Mouse (Mus musculus): Measurements from ENCODE around the gene Rpl41. TPM values are rescaled to one million over a fixed set of nuclear protein-coding genes. Genes with fewer than 3 reads are reported as not detected.
A peak's percentile ranks its signal among the peaks of the same experiment; 100 is the strongest.

Rpl41 gene
- polyA plus RNA-seq, 1 experiment, result 2,563 TPM

DNA sequence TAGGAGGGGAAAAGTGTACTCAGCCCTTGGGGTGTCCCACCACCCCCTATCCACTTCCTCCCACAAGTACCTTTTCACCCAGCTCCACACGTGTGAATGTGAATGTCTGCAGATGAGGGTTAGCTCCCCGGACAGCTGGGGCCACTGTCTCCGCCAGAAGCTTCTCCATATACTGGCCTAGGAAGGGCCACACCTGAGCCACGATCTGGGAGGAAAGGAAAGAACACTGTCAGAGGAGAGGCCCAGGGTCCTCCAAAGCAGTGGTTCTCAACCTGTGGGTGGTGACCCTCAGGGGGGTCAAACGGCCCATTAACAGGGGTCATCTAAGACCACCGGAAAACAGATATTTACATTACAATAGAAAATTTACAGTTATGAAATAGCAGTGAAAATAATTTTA is 26.8 kb downstream of the Rpl41 start:
- peaks cover 8% of the 10 kb centered on the region for H3K27me3 ChIP-seq (ENCODE audit: control insufficient read depth)
- H3K4me1 ChIP-seq (ENCODE audit: control insufficient read depth), result peaks cover 38% of the 10 kb centered on the region
- no peaks in the 10 kb centered on the region for H3K9me3 ChIP-seq (ENCODE audit: control insufficient read depth, low read length)
- no peak for TF ChIP-seq GATA1 (IDR thresholded peaks at IDR 0.05; ENCODE audit: low read length)
- no peak for TF ChIP-seq TAL1 (IDR thresholded peaks at IDR 0.05; ENCODE audit: low read length)
- peaks cover 52% of the 10 kb centered on the region for H3K36me3 ChIP-seq (ENCODE audit: control insufficient read depth)
- no peak overlapping the region for H3K4me3 ChIP-seq (replicated peaks)

DNA sequence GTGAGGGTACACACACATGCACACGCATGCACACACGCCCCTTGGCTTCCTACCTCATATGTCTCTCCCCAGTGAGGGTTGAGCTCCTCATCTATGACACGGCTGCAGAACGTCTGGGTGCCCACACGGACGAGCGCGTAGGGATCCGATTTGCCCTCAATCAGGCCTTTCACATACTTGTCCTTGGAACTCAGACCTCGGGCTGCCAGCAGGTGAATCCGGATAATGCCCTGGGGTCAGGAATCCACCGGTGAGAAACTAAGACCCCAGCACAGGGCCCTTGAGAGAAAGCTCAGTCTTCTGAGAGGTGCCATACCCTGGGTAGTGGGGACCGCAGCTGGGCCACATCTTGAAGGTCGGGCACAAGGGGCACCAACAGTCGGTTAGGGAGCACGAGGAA is 28.5 kb downstream of the Rpl41 start:
- Histone ChIP-seq H3K4me1 (ENCODE audit: control insufficient read depth) (peaks cover 44% of the 10 kb centered on the region), H3K4me3 (replicated peaks) (no peak overlapping the region)

DNA sequence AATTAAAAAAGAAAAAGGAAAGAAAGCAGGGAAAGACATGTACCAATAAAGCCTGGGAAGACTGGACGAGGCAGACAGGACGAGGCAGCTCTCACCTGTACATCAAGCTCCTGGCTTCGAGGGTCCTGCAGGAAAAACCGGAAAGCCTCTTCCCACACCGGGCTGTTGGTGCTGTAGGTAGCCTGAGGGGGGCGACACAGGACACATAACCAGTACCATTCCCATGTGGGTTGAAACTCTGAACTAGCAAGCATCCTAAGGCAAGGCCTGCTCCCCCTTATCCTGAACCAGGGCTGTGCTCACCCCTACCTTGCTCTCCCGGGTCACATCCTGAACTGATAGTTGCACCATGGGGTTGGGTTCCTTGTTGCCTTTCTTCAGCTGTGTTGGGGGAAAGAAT is 30.3 kb downstream of the Rpl41 start:
- Histone ChIP-seq H3K4me3 (replicated peaks) (no peak overlapping the region), H3K36me3 (ENCODE audit: control insufficient read depth) (peaks cover 80% of the 10 kb centered on the region), H3K27me3 (ENCODE audit: control insufficient read depth) (no peaks in the 10 kb centered on the region), H3K9me3 (ENCODE audit: control insufficient read depth, low read length) (no peaks in the 10 kb centered on the region), H3K4me1 (ENCODE audit: control insufficient read depth) (peaks cover 35% of the 10 kb centered on the region)
- TF ChIP-seq TAL1 (IDR thresholded peaks at IDR 0.05; ENCODE audit: low read length) (no peak), GATA1 (IDR thresholded peaks at IDR 0.05; ENCODE audit: low read length) (no peak)

More for the DNA sequence above, 28.5 kb downstream of the Rpl41 start:
- Histone ChIP-seq H3K9me3 (ENCODE audit: control insufficient read depth, low read length) (no peaks in the 10 kb centered on the region), H3K36me3 (ENCODE audit: control insufficient read depth) (peaks cover 69% of the 10 kb centered on the region), H3K27me3 (ENCODE audit: control insufficient read depth) (peaks cover 8% of the 10 kb centered on the region)
- TF ChIP-seq GATA1 (IDR thresholded peaks at IDR 0.05; ENCODE audit: low read length), result no peak
- TF ChIP-seq TAL1 (IDR thresholded peaks at IDR 0.05; ENCODE audit: low read length), result no peak

DNA sequence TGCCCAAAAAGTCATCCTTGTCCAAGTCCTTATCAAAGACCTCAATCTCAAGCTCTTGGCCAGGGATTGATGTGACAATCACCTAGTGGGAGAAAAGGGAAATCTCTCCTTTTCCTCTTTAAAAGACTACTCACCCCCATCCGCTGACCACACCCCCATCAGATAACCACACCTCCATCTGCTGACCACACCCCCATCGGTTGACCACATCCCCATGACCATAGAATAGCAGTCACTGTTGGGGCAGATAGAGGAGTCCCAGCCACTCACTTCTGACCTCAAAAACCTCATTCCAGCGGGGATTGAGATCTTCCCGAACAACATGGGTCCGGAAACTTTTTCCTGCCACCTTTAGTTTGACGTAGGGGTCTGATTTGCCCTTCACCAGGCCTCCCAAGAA is 32.4 kb downstream of the Rpl41 start:
- peaks cover 36% of the 10 kb centered on the region for H3K4me1 ChIP-seq (ENCODE audit: control insufficient read depth)
- peaks cover 80% of the 10 kb centered on the region for H3K36me3 ChIP-seq (ENCODE audit: control insufficient read depth)

DNA sequence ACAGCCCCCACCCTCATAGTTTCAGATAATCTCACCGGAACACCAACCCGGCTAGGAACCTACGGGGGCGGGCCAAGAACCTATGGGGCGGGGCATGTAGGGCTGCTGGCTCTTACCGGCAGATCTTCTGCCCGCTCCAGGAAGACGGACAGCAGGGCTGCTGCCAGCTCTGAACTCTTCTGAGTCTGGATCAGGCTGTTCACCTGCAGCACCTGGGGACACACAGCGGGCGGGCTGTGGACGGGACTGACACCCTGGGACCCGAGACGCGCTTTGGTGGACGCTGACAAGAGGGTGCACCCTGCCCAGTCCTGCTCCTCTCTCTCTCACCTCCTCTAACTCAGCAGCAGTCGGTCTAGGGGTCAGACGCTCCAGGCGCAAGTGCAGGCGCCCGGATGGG is 33.1 kb downstream of the Rpl41 start:
- Histone ChIP-seq H3K4me3 (replicated peaks) (peak overlapping the region; percentile 15), H3K27me3 (ENCODE audit: control insufficient read depth) (no peaks in the 10 kb centered on the region), H3K9me3 (ENCODE audit: control insufficient read depth, low read length) (no peaks in the 10 kb centered on the region), H3K4me1 (ENCODE audit: control insufficient read depth) (peaks cover 43% of the 10 kb centered on the region), H3K36me3 (ENCODE audit: control insufficient read depth) (peaks cover 79% of the 10 kb centered on the region)
- TF ChIP-seq TAL1 (IDR thresholded peaks at IDR 0.05; ENCODE audit: low read length) (no peak), GATA1 (IDR thresholded peaks at IDR 0.05; ENCODE audit: low read length) (no peak)

More for the DNA sequence above, 32.4 kb downstream of the Rpl41 start:
- TF ChIP-seq GATA1 (IDR thresholded peaks at IDR 0.05; ENCODE audit: low read length) (peak; percentile 69), TAL1 (IDR thresholded peaks at IDR 0.05; ENCODE audit: low read length) (no peak)
- Histone ChIP-seq H3K9me3 (ENCODE audit: control insufficient read depth, low read length) (no peaks in the 10 kb centered on the region), H3K4me3 (replicated peaks) (no peak overlapping the region), H3K27me3 (ENCODE audit: control insufficient read depth) (no peaks in the 10 kb centered on the region)

DNA sequence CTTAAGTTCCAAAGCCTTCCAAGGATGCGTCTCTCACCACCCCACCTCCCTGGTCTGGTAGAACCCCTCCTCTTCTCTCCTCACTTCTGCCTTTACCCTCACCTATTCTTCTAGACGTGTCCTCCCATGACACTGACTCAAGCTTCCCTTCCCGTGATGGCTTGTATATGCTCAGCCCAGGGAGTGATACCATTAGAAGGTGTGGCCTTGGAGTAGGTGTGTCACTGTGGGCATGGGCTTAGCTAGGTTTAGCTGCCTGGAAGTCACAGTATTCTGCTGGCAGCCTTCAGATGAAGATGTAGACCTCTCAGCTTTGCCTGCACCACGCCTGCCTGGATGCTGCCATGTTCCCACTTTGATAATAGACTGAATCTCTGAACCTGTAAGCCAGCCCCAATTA is 34.1 kb downstream of the Rpl41 start:
- H3K9me3 ChIP-seq (ENCODE audit: control insufficient read depth, low read length), result no peaks in the 10 kb centered on the region
- TF ChIP-seq GATA1 (IDR thresholded peaks at IDR 0.05; ENCODE audit: low read length) (no peak), TAL1 (IDR thresholded peaks at IDR 0.05; ENCODE audit: low read length) (no peak)
- H3K27me3 ChIP-seq (ENCODE audit: control insufficient read depth), result no peaks in the 10 kb centered on the region
- no peak overlapping the region for H3K4me3 ChIP-seq (replicated peaks)
- peaks cover 78% of the 10 kb centered on the region for H3K36me3 ChIP-seq (ENCODE audit: control insufficient read depth)
- H3K4me1 ChIP-seq (ENCODE audit: control insufficient read depth), result peaks cover 51% of the 10 kb centered on the region

DNA sequence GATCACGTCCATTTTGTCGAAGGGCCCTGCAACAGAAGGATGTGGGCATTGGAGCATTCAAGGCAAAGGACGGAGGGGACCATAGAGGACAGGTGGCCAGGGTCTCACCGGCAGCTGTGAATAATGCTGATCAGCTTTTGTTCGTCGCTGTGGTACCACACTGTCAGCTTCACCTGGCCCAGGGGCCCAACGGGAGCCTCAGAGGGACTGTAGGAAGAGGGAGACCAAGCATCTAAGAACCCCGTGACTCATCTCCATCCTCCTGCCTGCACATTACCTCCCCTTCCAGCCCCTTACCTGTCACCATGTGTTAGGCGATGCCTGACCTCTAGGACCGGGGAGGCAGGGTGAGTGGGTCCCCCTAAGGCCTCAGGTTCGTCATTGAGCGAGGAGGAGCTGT is 37.3 kb downstream of the Rpl41 start:
- Histone ChIP-seq H3K4me3 (replicated peaks) (no peak overlapping the region), H3K4me1 (ENCODE audit: control insufficient read depth) (peaks cover 41% of the 10 kb centered on the region), H3K27me3 (ENCODE audit: control insufficient read depth) (no peaks in the 10 kb centered on the region), H3K36me3 (ENCODE audit: control insufficient read depth) (peaks cover 58% of the 10 kb centered on the region), H3K9me3 (ENCODE audit: control insufficient read depth, low read length) (no peaks in the 10 kb centered on the region)
- TF ChIP-seq GATA1 (IDR thresholded peaks at IDR 0.05; ENCODE audit: low read length), result no peak

DNA sequence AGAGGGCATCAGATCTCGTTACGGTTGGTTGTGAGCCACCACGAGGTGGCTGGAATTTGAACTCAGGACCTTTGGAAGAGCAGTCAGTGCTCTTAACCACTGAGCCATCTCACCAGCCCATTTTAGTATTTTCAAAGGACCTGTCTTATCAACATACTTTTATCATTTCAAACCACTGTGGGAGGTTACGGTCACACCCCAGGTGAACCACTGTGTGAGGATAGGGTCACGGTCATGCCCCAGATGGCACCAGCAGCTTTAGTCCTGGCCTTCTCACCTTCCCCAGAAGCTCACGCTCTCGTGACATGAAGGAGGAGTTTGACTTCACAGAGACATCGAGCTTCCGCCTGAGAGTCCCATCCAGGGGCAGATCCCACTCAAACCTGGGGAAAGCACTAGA is 37.9 kb downstream of the Rpl41 start:
- H3K4me1 ChIP-seq (ENCODE audit: control insufficient read depth), result peaks cover 35% of the 10 kb centered on the region
- H3K4me3 ChIP-seq (replicated peaks), result no peak overlapping the region
- no peak for TF ChIP-seq TAL1 (IDR thresholded peaks at IDR 0.05; ENCODE audit: low read length)
- no peak for TF ChIP-seq GATA1 (IDR thresholded peaks at IDR 0.05; ENCODE audit: low read length)
- no peaks in the 10 kb centered on the region for H3K27me3 ChIP-seq (ENCODE audit: control insufficient read depth)
- no peaks in the 10 kb centered on the region for H3K9me3 ChIP-seq (ENCODE audit: control insufficient read depth, low read length)
- peaks cover 52% of the 10 kb centered on the region for H3K36me3 ChIP-seq (ENCODE audit: control insufficient read depth)

DNA sequence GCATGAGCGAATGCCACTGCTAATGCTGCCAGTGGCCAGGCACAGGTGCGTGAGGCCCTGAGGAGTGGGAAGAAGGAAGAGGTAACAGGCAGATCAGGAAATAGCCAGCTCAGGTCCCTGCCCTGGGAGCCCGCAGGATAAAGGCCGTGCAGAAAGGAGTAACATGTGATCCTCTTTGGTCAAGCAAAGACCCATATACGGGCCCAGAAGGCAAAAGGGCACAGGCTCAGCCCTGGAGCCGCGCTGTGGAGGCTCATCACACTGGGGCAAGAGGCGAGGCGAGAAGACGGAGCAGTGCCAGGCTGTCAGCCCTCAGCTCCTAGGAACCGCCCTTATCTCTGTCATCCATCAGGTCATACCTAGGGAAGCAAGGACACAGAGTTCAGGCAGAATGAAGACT is 38.8 kb downstream of the Rpl41 start:
- Histone ChIP-seq H3K36me3 (ENCODE audit: control insufficient read depth) (peaks cover 48% of the 10 kb centered on the region), H3K4me3 (replicated peaks) (no peak overlapping the region), H3K9me3 (ENCODE audit: control insufficient read depth, low read length) (peaks cover 2% of the 10 kb centered on the region; the same call in 1 of the 2 replicates), H3K4me1 (ENCODE audit: control insufficient read depth) (peaks cover 29% of the 10 kb centered on the region), H3K27me3 (ENCODE audit: control insufficient read depth) (no peaks in the 10 kb centered on the region)
- TF ChIP-seq GATA1 (IDR thresholded peaks at IDR 0.05; ENCODE audit: low read length) (peak; percentile 31; the same call in 1 of the 2 replicates), TAL1 (IDR thresholded peaks at IDR 0.05; ENCODE audit: low read length) (no peak)

DNA sequence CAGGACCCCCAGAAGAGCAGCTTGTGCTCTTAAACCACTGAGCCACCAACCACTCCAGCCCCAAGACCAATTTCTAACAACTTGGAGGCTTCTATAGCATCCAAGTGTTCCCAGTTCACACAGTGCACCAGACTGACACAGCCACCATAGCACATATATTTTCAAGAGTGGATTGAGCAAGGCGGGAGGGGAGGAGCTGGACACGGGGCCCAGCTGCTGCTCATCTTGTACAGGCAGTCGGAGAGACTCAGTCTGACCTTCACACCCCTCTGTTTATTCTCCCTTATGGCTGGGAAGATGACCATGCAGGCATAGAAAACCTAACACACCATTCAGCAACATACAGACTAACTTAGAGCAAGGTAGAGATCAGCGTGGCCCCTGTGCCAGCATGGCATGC is 39.3 kb downstream of the Rpl41 start:
- Histone ChIP-seq H3K9me3 (ENCODE audit: control insufficient read depth, low read length) (peaks cover 2% of the 10 kb centered on the region; the same call in 1 of the 2 replicates), H3K27me3 (ENCODE audit: control insufficient read depth) (no peaks in the 10 kb centered on the region), H3K4me3 (replicated peaks) (no peak overlapping the region), H3K36me3 (ENCODE audit: control insufficient read depth) (peaks cover 43% of the 10 kb centered on the region), H3K4me1 (ENCODE audit: control insufficient read depth) (peaks cover 29% of the 10 kb centered on the region)
- no peak for TF ChIP-seq GATA1 (IDR thresholded peaks at IDR 0.05; ENCODE audit: low read length)
- no peak for TF ChIP-seq TAL1 (IDR thresholded peaks at IDR 0.05; ENCODE audit: low read length)
